Mouse (Mus musculus): Measurements from ENCODE around the gene Ccdc124. TPM values are rescaled to one million over a fixed set of nuclear protein-coding genes. Genes with fewer than 3 reads are reported as not detected.

Ccdc124 gene
- polyA plus RNA-seq, 2 experiments, result 58.9 to 96.2 TPM

GRCm38 (mm10) chr8:70821399-70821962 lies 52.3 kb downstream of the Ccdc124 start:
- ATAC-seq (ENCODE audit: low FRiP score, low read depth), result peak; percentile 50
- no peak for TF ChIP-seq POLR2A (IDR thresholded peaks at IDR 0.05; ENCODE audit: borderline replicate concordance, extremely low read depth, insufficient read depth, insufficient read length)
- H3K4me2 ChIP-seq (replicated peaks; ENCODE audit: low read depth, low read length, severe bottlenecking), result no peak overlapping the region
- H3K9me3 ChIP-seq (ENCODE audit: control insufficient read depth, low read length), result 0 out of 2 replicates have a peak, but pooled peaks cover 3% of the 10 kb centered on the region
- no peak overlapping the region for H3K9ac ChIP-seq (ENCODE audit: low read depth, low read length, severe bottlenecking)
- no peak overlapping the region for H3K27ac ChIP-seq (replicated peaks; ENCODE audit: low read depth, low read length)
- WGBS, result 15% methylated on average over 30 of the region's 30 CpGs
- H3K4me3 ChIP-seq (replicated peaks; ENCODE audit: low read length), result no peak overlapping the region
- 0 out of 2 replicates have a peak, but pooled peaks cover 8% of the 10 kb centered on the region for H3K27me3 ChIP-seq (ENCODE audit: control insufficient read depth, insufficient read depth, low read length)
- H3K4me1 ChIP-seq (ENCODE audit: control insufficient read depth, insufficient read depth, low read length), result peaks cover 4% of the 10 kb centered on the region; the same call in 1 of the 2 replicates
- H3K36me3 ChIP-seq (ENCODE audit: control insufficient read depth, insufficient read depth, low read length), result no peaks in the 10 kb centered on the region
- peak; percentile 59 for DNase-seq (ENCODE audit: low spot score)

- no peak overlapping the region for H3K9ac ChIP-seq (ENCODE audit: low read depth, low read length, severe bottlenecking)
- H3K4me3 ChIP-seq (replicated peaks; ENCODE audit: low read length), result no peak overlapping the region
- no peaks in the 10 kb centered on the region for H3K36me3 ChIP-seq (ENCODE audit: control insufficient read depth, insufficient read depth, low read length)
- no peak for TF ChIP-seq POLR2A (IDR thresholded peaks at IDR 0.05; ENCODE audit: borderline replicate concordance, extremely low read depth, insufficient read depth, insufficient read length)
- no peak overlapping the region for H3K27ac ChIP-seq (replicated peaks; ENCODE audit: low read depth, low read length)
- DNase-seq (ENCODE audit: low spot score) (no peak), ATAC-seq (ENCODE audit: low FRiP score, low read depth) (peak; percentile 62; the same call in 1 of the 2 replicates)
- peaks cover 4% of the 10 kb centered on the region; the same call in 1 of the 2 replicates for H3K4me1 ChIP-seq (ENCODE audit: control insufficient read depth, insufficient read depth, low read length)
- 0 out of 2 replicates have a peak, but pooled peaks cover 3% of the 10 kb centered on the region for H3K9me3 ChIP-seq (ENCODE audit: control insufficient read depth, low read length)
- WGBS, result 3% methylated on average over 29 of the region's 31 CpGs
- H3K4me2 ChIP-seq (replicated peaks; ENCODE audit: low read depth, low read length, severe bottlenecking), result no peak overlapping the region
- H3K27me3 ChIP-seq (ENCODE audit: control insufficient read depth, insufficient read depth, low read length), result 0 out of 2 replicates have a peak, but pooled peaks cover 14% of the 10 kb centered on the region
These were observed 53.4 kb downstream of the Ccdc124 start for GRCm38 (mm10) chr8:70820101-70820935.

Small RNA genes within 50 kb of the gene (microRNA-seq; reads per million reads assigned to microRNA genes)
- 0.69 reads per million for gene Mir7067

Other genes starting within 250 kb of the Ccdc124 start
- 0.15 and 0.47 TPM in 2 replicates for gene Gdf15, start 241.5 kb downstream of the Ccdc124 start, polyA plus RNA-seq (2012; rRNA removed)
- 0.18 TPM in 1 of 2 replicates, not detected in the other for gene Gdf15, start 241.5 kb downstream of the Ccdc124 start, polyA plus RNA-seq (2014; fragmentation: Nextera tagmentation; extraction: Ambion mirVana)
- gene Pgpep1, start 213.5 kb downstream of the Ccdc124 start, polyA plus RNA-seq (2012; rRNA removed), result 47.6 and 59.8 TPM in 2 replicates
- 64.1 and 68.7 TPM in 2 replicates for gene Pgpep1, start 213.5 kb downstream of the Ccdc124 start, polyA plus RNA-seq (2014; fragmentation: Nextera tagmentation; extraction: Ambion mirVana)
- gene Lsm4, start 200.7 kb downstream of the Ccdc124 start, polyA plus RNA-seq (2012; rRNA removed), result 172 and 182 TPM in 2 replicates
- 247 and 256 TPM in 2 replicates for gene Lsm4, start 200.7 kb downstream of the Ccdc124 start, polyA plus RNA-seq (2014; fragmentation: Nextera tagmentation; extraction: Ambion mirVana)
- 218 and 287 TPM in 2 replicates for gene Jund, start 175.0 kb downstream of the Ccdc124 start, polyA plus RNA-seq (2012; rRNA removed)
- gene Jund, start 175.0 kb downstream of the Ccdc124 start, polyA plus RNA-seq (2014; fragmentation: Nextera tagmentation; extraction: Ambion mirVana), result 115 and 119 TPM in 2 replicates
- 0.04 and 0.08 TPM in 2 replicates for gene Iqcn, start 170.5 kb downstream of the Ccdc124 start, polyA plus RNA-seq (2012; rRNA removed)
- 0.10 TPM in 1 of 2 replicates, not detected in the other for gene Iqcn, start 170.5 kb downstream of the Ccdc124 start, polyA plus RNA-seq (2014; fragmentation: Nextera tagmentation; extraction: Ambion mirVana)
- gene Gm3336, start 155.4 kb downstream of the Ccdc124 start, polyA plus RNA-seq (2012; rRNA removed), result not detected in 2 replicates
- gene Gm3336, start 155.4 kb downstream of the Ccdc124 start, polyA plus RNA-seq (2014; fragmentation: Nextera tagmentation; extraction: Ambion mirVana), result not detected in 2 replicates
- 0.38 TPM in 2 replicates for gene Pde4c, start 150.2 kb downstream of the Ccdc124 start, polyA plus RNA-seq (2012; rRNA removed)
- gene Pde4c, start 150.2 kb downstream of the Ccdc124 start, polyA plus RNA-seq (2014; fragmentation: Nextera tagmentation; extraction: Ambion mirVana), result not detected in 2 replicates
- gene Rab3a, start 119.3 kb downstream of the Ccdc124 start, polyA plus RNA-seq (2012; rRNA removed), result 27.2 and 36.6 TPM in 2 replicates
- gene Rab3a, start 119.3 kb downstream of the Ccdc124 start, polyA plus RNA-seq (2014; fragmentation: Nextera tagmentation; extraction: Ambion mirVana), result 19.8 and 20.1 TPM in 2 replicates
- gene Mpv17l2, start 113.0 kb downstream of the Ccdc124 start, polyA plus RNA-seq (2012; rRNA removed), result 27.7 and 41.6 TPM in 2 replicates
- 36.0 and 40.3 TPM in 2 replicates for gene Mpv17l2, start 113.0 kb downstream of the Ccdc124 start, polyA plus RNA-seq (2014; fragmentation: Nextera tagmentation; extraction: Ambion mirVana)
- gene Pik3r2, start 97.2 kb downstream of the Ccdc124 start, polyA plus RNA-seq (2012; rRNA removed), result 111 and 137 TPM in 2 replicates
- 73.5 and 74.7 TPM in 2 replicates for gene Pik3r2, start 97.2 kb downstream of the Ccdc124 start, polyA plus RNA-seq (2014; fragmentation: Nextera tagmentation; extraction: Ambion mirVana)
- 37.2 and 57.8 TPM in 2 replicates for gene Mast3, start 68.9 kb downstream of the Ccdc124 start, polyA plus RNA-seq (2012; rRNA removed)
- 14.4 and 16.2 TPM in 2 replicates for gene Mast3, start 68.9 kb downstream of the Ccdc124 start, polyA plus RNA-seq (2014; fragmentation: Nextera tagmentation; extraction: Ambion mirVana)
- 0.04 and 0.13 TPM in 2 replicates for gene Il12rb1, start 65.5 kb downstream of the Ccdc124 start, polyA plus RNA-seq (2012; rRNA removed)
- 0.21 TPM in 1 of 2 replicates, not detected in the other for gene Il12rb1, start 65.5 kb downstream of the Ccdc124 start, polyA plus RNA-seq (2014; fragmentation: Nextera tagmentation; extraction: Ambion mirVana)
- gene Arrdc2, start 34.2 kb downstream of the Ccdc124 start, polyA plus RNA-seq (2012; rRNA removed), result 21.5 and 36.9 TPM in 2 replicates
- 6.1 and 8.6 TPM in 2 replicates for gene Arrdc2, start 34.2 kb downstream of the Ccdc124 start, polyA plus RNA-seq (2014; fragmentation: Nextera tagmentation; extraction: Ambion mirVana)
- 9.1 and 11.2 TPM in 2 replicates for gene Kcnn1, start 10.7 kb downstream of the Ccdc124 start, polyA plus RNA-seq (2012; rRNA removed)
- 2.5 and 3.0 TPM in 2 replicates for gene Kcnn1, start 10.7 kb downstream of the Ccdc124 start, polyA plus RNA-seq (2014; fragmentation: Nextera tagmentation; extraction: Ambion mirVana)
- 1.4 and 1.9 TPM in 2 replicates for gene Slc5a5, start 18.8 kb upstream of the Ccdc124 start, polyA plus RNA-seq (2012; rRNA removed)
- gene Slc5a5, start 18.8 kb upstream of the Ccdc124 start, polyA plus RNA-seq (2014; fragmentation: Nextera tagmentation; extraction: Ambion mirVana), result 0.19 and 0.83 TPM in 2 replicates
- gene Rpl18a, start 23.5 kb upstream of the Ccdc124 start, polyA plus RNA-seq (2012; rRNA removed), result 5,343 and 6,042 TPM in 2 replicates
- gene Rpl18a, start 23.5 kb upstream of the Ccdc124 start, polyA plus RNA-seq (2014; fragmentation: Nextera tagmentation; extraction: Ambion mirVana), result 5,732 and 5,809 TPM in 2 replicates
- gene Map1s, start 32.0 kb upstream of the Ccdc124 start, polyA plus RNA-seq (2012; rRNA removed), result 63.7 and 96.8 TPM in 2 replicates
- 45.6 and 47.6 TPM in 2 replicates for gene Map1s, start 32.0 kb upstream of the Ccdc124 start, polyA plus RNA-seq (2014; fragmentation: Nextera tagmentation; extraction: Ambion mirVana)